Mouse (Mus musculus) C2C12 (cell line): ENCODE data around the gene Slc7a1.

Experiments used
- CEBPB ChIP-seq: IDR thresholded peaks from one replicate; pipeline ENCODE4 v1.6.1; 2011; ENCODE audit warnings: low read depth, mild to moderate bottlenecking, control low read depth, moderate library complexity
- CTCF ChIP-seq: IDR thresholded peaks from one replicate; pipeline ENCODE4 v1.5.1; 2011; ENCODE audit not compliant: control insufficient read depth, insufficient read depth, insufficient read length
- FOSL1 ChIP-seq: IDR thresholded peaks from one replicate; pipeline ENCODE4 v1.8.0; 2011; ENCODE audit warnings: mild to moderate bottlenecking, low read length; ENCODE audit not compliant: poor library complexity, insufficient read depth, severe bottlenecking
- MAX ChIP-seq: IDR thresholded peaks from one replicate; pipeline ENCODE4 v1.6.1; 2011; ENCODE audit warnings: mild to moderate bottlenecking, control low read depth
- MYOD1 ChIP-seq: IDR thresholded peaks from one replicate; pipeline ENCODE4 v1.6.1; 2011; ENCODE audit warnings: low read depth; ENCODE audit not compliant: control insufficient read depth, insufficient read length
- MYOG ChIP-seq: IDR thresholded peaks from one replicate; pipeline ENCODE4 v1.6.1; 2011; ENCODE audit not compliant: control insufficient read depth, insufficient read length; ENCODE audit errors: extremely low read depth
- USF1 ChIP-seq: IDR thresholded peaks from one replicate; pipeline ENCODE4 v1.6.1; 2011; ENCODE audit warnings: low read depth, mild to moderate bottlenecking, control low read depth, moderate library complexity

DNA sequence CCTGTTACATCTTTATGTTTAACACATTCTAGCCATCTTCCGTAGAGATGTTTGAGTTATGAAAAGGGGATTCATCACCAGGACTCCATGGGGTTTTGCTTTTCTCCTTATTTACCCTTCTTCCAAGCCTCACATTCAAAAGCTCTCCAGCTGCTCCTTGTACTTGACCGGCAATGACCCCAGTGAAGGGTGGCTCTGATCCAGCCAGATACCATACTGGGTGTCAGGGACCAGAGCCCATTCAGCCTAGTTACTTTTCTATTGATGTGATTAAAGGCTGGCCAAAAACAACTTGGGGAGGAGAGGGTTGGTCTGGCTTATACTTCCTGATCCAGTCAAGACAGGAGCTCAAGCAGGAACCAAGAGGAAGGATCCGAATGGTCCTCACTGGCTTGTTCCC, 116.1 kb downstream of the Slc7a1 start:
- no peak for TF ChIP-seq MAX
- TF ChIP-seq CTCF = no peak
- TF ChIP-seq MYOD1 = no peak
- TF ChIP-seq CEBPB = no peak
- no peak for TF ChIP-seq USF1
- TF ChIP-seq MYOG = no peak
- no peak for TF ChIP-seq FOSL1
